Mouse (Mus musculus) 3134 (cell line): Measurements from ENCODE around the gene Pnmal2.

Experiments
- DNase-seq: peaks from one replicate; pipeline ENCODE4 v3.0.0-alpha.2; 2011; ENCODE audit warnings: low spot score; ENCODE audit not compliant: insufficient read length; ENCODE audit errors: extremely low read depth

Gene Pnmal2

GRCm38 (mm10) chr7:16916342-16917265 lies 27.9 kb upstream of the Pnmal2 start:
- DNase-seq: no peak

- DNase-seq: no peak
Observed at GRCm38 (mm10) chr7:16917447-16917846, 27.0 kb upstream of the Pnmal2 start.

- DNase-seq: no peak
Observed at GRCm38 (mm10) chr7:16918014-16918413, 26.5 kb upstream of the Pnmal2 start.

GRCm38 (mm10) chr7:16918670-16919069 lies 25.8 kb upstream of the Pnmal2 start:
- DNase-seq: no peak

GRCm38 (mm10) chr7:16919395-16920149 lies 24.9 kb upstream of the Pnmal2 start:
- DNase-seq: no peak

- DNase-seq: no peak
Observed at GRCm38 (mm10) chr7:16920150-16920579, 24.3 kb upstream of the Pnmal2 start.

- no peak for DNase-seq
Observed at GRCm38 (mm10) chr7:16920818-16921791, 23.4 kb upstream of the Pnmal2 start.

- DNase-seq: no peak
Observed at GRCm38 (mm10) chr7:16921881-16922335, 22.6 kb upstream of the Pnmal2 start.

GRCm38 (mm10) chr7:16922360-16922973 lies 22.0 kb upstream of the Pnmal2 start:
- DNase-seq: no peak

- no peak for DNase-seq
Observed at GRCm38 (mm10) chr7:16923283-16924036, 21.0 kb upstream of the Pnmal2 start.

GRCm38 (mm10) chr7:16924037-16924834 lies 20.2 kb upstream of the Pnmal2 start, which contains the start of gene Calm3:
Gene Calm3, minus strand, starts transcription at chr7:16924114.
- peak; percentile 99 for DNase-seq

- DNase-seq: no peak
Observed at GRCm38 (mm10) chr7:16928341-16928740, 16.1 kb upstream of the Pnmal2 start.

GRCm38 (mm10) chr7:16930850-16931249 lies 13.6 kb upstream of the Pnmal2 start:
- no peak for DNase-seq

GRCm38 (mm10) chr7:16931968-16932627 lies 12.4 kb upstream of the Pnmal2 start:
- DNase-seq: no peak

- DNase-seq: no peak
Observed at GRCm38 (mm10) chr7:16932704-16933577, 11.5 kb upstream of the Pnmal2 start.

- no peak for DNase-seq
Observed at GRCm38 (mm10) chr7:16937312-16937711, 7.2 kb upstream of the Pnmal2 start.
